Mouse (Mus musculus) gastrocnemius, postnatal 36 days (tissue): ENCODE results near the gene Churc1. TPM values are rescaled to one million over a fixed set of nuclear protein-coding genes. Genes with fewer than 3 reads are reported as not detected.

ENCODE experiments used
- DNase-seq, 2 experiments: peaks; one replicate each; pipeline ENCODE4 v3.0.0; 2022
- intact Hi-C: fragments of 180-260 bp; cut with DNase I; formaldehyde crosslinking; loops from one replicate; pipeline ENCODE4 v1.15.1; 2025
- long read RNA-seq, 2 experiments: library from polyadenylated mRNA; stranded (forward); transcript quantifications; one replicate each; pipeline ENCODE4 v2.0.0; 2021
- total RNA-seq, 2 experiments: library from RNA; stranded (reverse); gene quantifications; 2 replicates each; pipeline ENCODE4 v1.2.3; 2021

Gene Churc1
- total RNA-seq = 10 to 100 TPM; 59.7 to 59.8 TPM
- long read RNA-seq, experiment 1, transcript Churc1-203 (3 exons, 462 nt) = minor isoform, 7 of 98 reads
- long read RNA-seq, experiment 1, transcript Churc1-201 (4 exons, 676 nt) = major isoform, 87 of 98 reads
- long read RNA-seq, experiment 1, partial matches to known transcripts = 2 of 98 reads
- long read RNA-seq, experiment 1, other reads (novel, unspliced or antisense) = 2 of 98 reads
- long read RNA-seq, experiment 2, transcript Churc1-201 (4 exons, 676 nt) = major isoform, 104 of 115 reads
- long read RNA-seq, experiment 2, transcript Churc1-203 (3 exons, 462 nt) = minor isoform, 7 of 115 reads
- long read RNA-seq, experiment 2, partial matches to known transcripts = 1 of 115 reads
- long read RNA-seq, experiment 2, other reads (novel, unspliced or antisense) = 3 of 115 reads

GRCm38 (mm10) chr12:76765354-76765851, at the start of gene Churc1, which contains the start of gene Fntb:
Gene Churc1 (plus strand): TSS chr12:76765538.
Gene Fntb (plus strand): TSS chr12:76765589.
- intact Hi-C loops = no loop called here
- peak; percentile 85 to 88 for DNase-seq

- no peak for DNase-seq
- intact Hi-C loops = no loop called here
These were observed 47.0 kb upstream of the Churc1 start for GRCm38 (mm10) chr12:76718384-76718783.

GRCm38 (mm10) chr12:76720572-76720971, 44.8 kb upstream of the Churc1 start:
- DNase-seq = no peak
- intact Hi-C loops = loop anchor here (5.0 kb wide), 1 partner anchor 128 kb away; no protein-coding TSS in a partner anchor

- intact Hi-C loops = loop anchor here (5.0 kb wide), 1 partner anchor 130 kb away; no protein-coding TSS in a partner anchor
- no peak for DNase-seq
These were observed 43.3 kb upstream of the Churc1 start for GRCm38 (mm10) chr12:76722026-76722425.

- intact Hi-C loops = loop anchor here (5.0 kb wide), 1 partner anchor 226 kb away; no protein-coding TSS in a partner anchor
- DNase-seq = no peak
These were observed 37.4 kb upstream of the Churc1 start for GRCm38 (mm10) chr12:76727955-76728354.

- intact Hi-C loops = loop anchor here (10.0 kb wide), 1 partner anchor 156 kb away; no protein-coding TSS in a partner anchor
- no peak for DNase-seq
These were observed 14.4 kb upstream of the Churc1 start for GRCm38 (mm10) chr12:76750866-76751459.

GRCm38 (mm10) chr12:76752652-76753318, 12.6 kb upstream of the Churc1 start:
- no peak for DNase-seq
- intact Hi-C loops = loop anchor here (10.0 kb wide), 1 partner anchor 158 kb away; no protein-coding TSS in a partner anchor

GRCm38 (mm10) chr12:76765901-76766630, 728 bp downstream of the Churc1 start:
- no peak for DNase-seq
- intact Hi-C loops = no loop called here

GRCm38 (mm10) chr12:76770841-76771500, 5.6 kb downstream of the Churc1 start:
- no peak for DNase-seq
- intact Hi-C loops = no loop called here

GRCm38 (mm10) chr12:76771540-76771939, 6.2 kb downstream of the Churc1 start:
- no peak for DNase-seq
- intact Hi-C loops = no loop called here

GRCm38 (mm10) chr12:76774652-76775051, 9.3 kb downstream of the Churc1 start:
- intact Hi-C loops = no loop called here
- no peak for DNase-seq

GRCm38 (mm10) chr12:76775132-76775531, 9.8 kb downstream of the Churc1 start:
- intact Hi-C loops = no loop called here
- DNase-seq = no peak

GRCm38 (mm10) chr12:76776898-76777297, 11.6 kb downstream of the Churc1 start:
- intact Hi-C loops = no loop called here
- DNase-seq = no peak

- no peak for DNase-seq
- intact Hi-C loops = no loop called here
These were observed 12.5 kb downstream of the Churc1 start for GRCm38 (mm10) chr12:76777845-76778244.

GRCm38 (mm10) chr12:76778305-76779083, 13.2 kb downstream of the Churc1 start:
- intact Hi-C loops = no loop called here
- DNase-seq = no peak

- DNase-seq = no peak
- intact Hi-C loops = no loop called here
These were observed 14.6 kb downstream of the Churc1 start for GRCm38 (mm10) chr12:76779951-76780350.

GRCm38 (mm10) chr12:76780639-76781468, 15.5 kb downstream of the Churc1 start:
- intact Hi-C loops = no loop called here
- DNase-seq = no peak

GRCm38 (mm10) chr12:76784056-76784619, 18.8 kb downstream of the Churc1 start:
- peak in 1 of 2 experiments; percentile 38 for DNase-seq

More at GRCm38 (mm10) chr12:76784056-76784619, 18.8 kb downstream of the Churc1 start:
- intact Hi-C loops = no loop called here
